Mouse (Mus musculus): ENCODE data around the gene Ghrh. TPM values are rescaled to one million over a fixed set of nuclear protein-coding genes. Genes with fewer than 3 reads are reported as not detected.
A peak's percentile ranks its signal among the peaks of the same experiment; 100 is the strongest.
"Not testable (repeated sequence)": the region's sequence is repeated elsewhere in the genome, so short reads cannot be mapped to it uniquely, and the experiment has no call there.

Gene Ghrh
- polyA plus RNA-seq (2017; shearing (Covaris generic)), result not detected

GRCm38 (mm10) chr2:157347361-157348159 is at the start of gene Ghrh:
Ghrh (minus strand) TSS chr2:157347506.
- ATAC-seq, result no peak

GRCm38 (mm10) chr2:157395960-157396359 is 48.7 kb upstream of the Ghrh start:
- ATAC-seq, result no peak

GRCm38 (mm10) chr2:157395371-157395770 is 48.1 kb upstream of the Ghrh start:
- ATAC-seq, result no peak

- no peak for ATAC-seq
These were observed 47.6 kb upstream of the Ghrh start for GRCm38 (mm10) chr2:157394868-157395267.

- no peak for ATAC-seq
These were observed 46.2 kb upstream of the Ghrh start for GRCm38 (mm10) chr2:157393549-157393948.

- ATAC-seq, result no peak
These were observed 45.0 kb upstream of the Ghrh start for GRCm38 (mm10) chr2:157392331-157392730.

- no peak for ATAC-seq
These were observed 42.2 kb upstream of the Ghrh start for GRCm38 (mm10) chr2:157389591-157389921.

GRCm38 (mm10) chr2:157388901-157389590 is 41.7 kb upstream of the Ghrh start:
- not testable (repeated sequence) for ATAC-seq

GRCm38 (mm10) chr2:157384836-157385235 is 37.5 kb upstream of the Ghrh start:
- ATAC-seq, result no peak

GRCm38 (mm10) chr2:157376995-157377394 is 29.7 kb upstream of the Ghrh start:
- ATAC-seq, result no peak

GRCm38 (mm10) chr2:157375794-157376757 is 28.8 kb upstream of the Ghrh start:
- ATAC-seq, result no peak

- no peak for ATAC-seq
These were observed 27.7 kb upstream of the Ghrh start for GRCm38 (mm10) chr2:157375051-157375450.

- ATAC-seq, result no peak
These were observed 26.4 kb upstream of the Ghrh start for GRCm38 (mm10) chr2:157373681-157374080.

- no peak for ATAC-seq
These were observed 24.4 kb upstream of the Ghrh start for GRCm38 (mm10) chr2:157371696-157372095.

- peak; percentile 32 for ATAC-seq
These were observed 20.7 kb upstream of the Ghrh start for GRCm38 (mm10) chr2:157367991-157368390.

- ATAC-seq, result peak; percentile 94
These were observed 20.0 kb upstream of the Ghrh start, which contains the start of gene Manbal for GRCm38 (mm10) chr2:157367184-157367893. Manbal (plus strand) TSS chr2:157367594.

GRCm38 (mm10) chr2:157366762-157367161 is 19.5 kb upstream of the Ghrh start:
- no peak for ATAC-seq

GRCm38 (mm10) chr2:157363031-157363430 is 15.7 kb upstream of the Ghrh start:
- ATAC-seq, result no peak

- ATAC-seq, result no peak
These were observed 12.7 kb upstream of the Ghrh start for GRCm38 (mm10) chr2:157360028-157360427.

- no peak for ATAC-seq
These were observed 6.8 kb upstream of the Ghrh start for GRCm38 (mm10) chr2:157354106-157354505.

GRCm38 (mm10) chr2:157353183-157353582 is 5.9 kb upstream of the Ghrh start:
- ATAC-seq, result no peak

GRCm38 (mm10) chr2:157349121-157349778 is 1.9 kb upstream of the Ghrh start:
- ATAC-seq, result no peak

Data from CD4-positive, CD25-positive, alpha-beta regulatory T cell, adult 4 months (primary cell).